Mouse (Mus musculus): ENCODE results near the gene Mier3. TPM values are rescaled to one million over a fixed set of nuclear protein-coding genes. Genes with fewer than 3 reads are reported as not detected.
"Not testable (repeated sequence)": the region's sequence is repeated elsewhere in the genome, so short reads cannot be mapped to it uniquely, and the experiment has no call there.

The Mier3 gene
- total RNA-seq, 4 experiments from 2014 or later: 12.6 to 17.2 (median 13.9) TPM

DNA sequence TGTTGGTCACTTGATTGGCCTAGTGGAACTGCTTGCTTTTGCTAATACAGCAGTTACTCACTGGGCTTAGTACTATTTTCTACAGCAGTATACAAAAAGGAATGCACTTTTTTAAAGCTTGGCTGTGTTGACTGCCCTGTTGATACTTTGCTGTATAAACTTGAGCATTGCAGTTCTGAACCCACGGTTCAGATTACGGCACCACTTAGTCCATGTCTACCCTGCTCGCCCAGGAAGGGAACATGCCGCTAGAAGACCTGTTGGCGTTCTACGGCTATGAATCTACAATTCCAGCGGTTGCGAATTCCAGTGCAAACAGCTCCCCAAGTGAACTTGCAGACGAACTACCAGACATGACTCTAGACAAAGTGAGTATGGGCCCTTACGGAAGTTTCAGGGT is 22.6 kb downstream of the Mier3 start:
- no peak for DNase-seq (ENCODE audit: low spot score)

GRCm38 (mm10) chr13:111703952-111704351 is 23.2 kb downstream of the Mier3 start:
- not testable (repeated sequence) for DNase-seq (ENCODE audit: low spot score)

DNA sequence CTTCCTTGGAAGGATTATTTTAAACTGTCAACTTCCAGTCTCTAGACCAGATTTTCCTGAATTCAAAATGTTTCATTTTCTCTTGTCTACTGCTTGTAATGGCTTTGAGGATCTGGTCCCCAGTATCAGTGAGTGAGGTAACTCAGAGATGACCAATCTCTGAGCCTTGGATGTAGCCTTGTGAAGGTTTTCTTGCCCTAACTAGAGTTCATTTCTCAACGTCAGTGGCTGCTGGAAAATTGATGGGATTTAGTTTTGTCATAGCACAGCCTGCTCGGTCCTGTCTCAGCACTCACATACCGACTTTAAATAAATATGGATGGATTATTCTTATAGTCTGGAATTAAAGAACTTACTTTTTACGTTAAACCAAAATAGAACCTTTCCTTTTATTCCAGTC is 29.8 kb downstream of the Mier3 start:
- no peak for DNase-seq (ENCODE audit: low spot score)

- no peak for DNase-seq (ENCODE audit: low spot score)
Measured at GRCm38 (mm10) chr13:111719726-111720125, 38.9 kb downstream of the Mier3 start.

GRCm38 (mm10) chr13:111724811-111725164 is 44.0 kb downstream of the Mier3 start:
- DNase-seq (ENCODE audit: low spot score): no peak

GRCm38 (mm10) chr13:111725165-111726077 is 44.6 kb downstream of the Mier3 start:
- peak; percentile 97 for DNase-seq (ENCODE audit: low spot score)

DNA sequence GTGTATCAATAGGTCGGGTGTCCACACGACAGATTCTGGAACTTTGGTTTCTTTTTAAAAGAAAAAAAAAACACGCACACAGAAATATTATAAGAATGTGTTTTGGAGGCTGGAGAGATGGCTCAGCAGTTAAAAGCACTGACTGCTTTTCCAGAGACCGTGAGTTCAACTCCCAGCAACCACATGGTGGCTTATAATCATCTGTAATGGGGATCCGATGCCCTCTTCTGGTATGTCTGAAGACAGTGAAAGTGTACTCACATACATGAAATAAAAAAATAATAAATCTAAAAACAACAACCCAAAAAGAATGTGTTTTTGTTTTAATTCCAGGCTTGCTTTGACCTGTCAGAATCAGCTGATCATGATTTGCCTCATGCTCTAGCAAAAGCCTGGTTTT is 46.1 kb downstream of the Mier3 start:
- no peak for DNase-seq (ENCODE audit: low spot score)

GRCm38 (mm10) chr13:111741204-111741990 is 60.6 kb downstream of the Mier3 start:
- no peak for DNase-seq (ENCODE audit: low spot score)

DNA sequence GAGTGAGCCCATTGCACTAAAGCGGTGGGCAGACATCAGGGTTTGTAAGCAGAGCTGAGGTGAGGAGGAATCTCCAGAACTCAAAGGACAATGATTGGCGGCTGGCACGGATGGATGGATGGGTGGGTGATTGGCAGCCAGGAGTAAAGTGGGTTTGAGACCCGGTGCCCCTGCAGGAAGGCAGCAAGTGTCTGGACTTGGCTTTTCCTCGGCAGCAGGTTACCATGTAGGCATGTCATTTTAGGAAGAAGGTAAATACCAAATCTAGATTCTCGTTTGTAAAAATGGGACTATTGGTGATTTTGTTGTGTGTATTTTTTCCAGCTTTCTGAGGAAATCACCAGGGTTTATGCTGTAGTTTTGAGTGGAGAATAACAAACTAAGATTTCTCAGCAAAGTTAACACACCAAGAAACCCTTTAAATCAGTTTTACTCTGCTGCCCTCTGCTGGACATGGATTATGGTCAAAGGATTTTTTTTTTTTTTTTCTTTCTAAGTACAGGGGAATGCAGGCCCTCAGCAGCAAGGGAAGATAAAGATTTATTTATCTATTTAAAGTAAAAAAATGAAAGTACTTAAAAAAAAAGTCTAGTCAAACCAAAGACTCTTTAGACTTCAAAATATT is 61.3 kb downstream of the Mier3 start:
- DNase-seq (ENCODE audit: low spot score): peak; percentile 70

- DNase-seq (ENCODE audit: low spot score): no peak
Measured at GRCm38 (mm10) chr13:111744233-111745000, 63.6 kb downstream of the Mier3 start.

DNA sequence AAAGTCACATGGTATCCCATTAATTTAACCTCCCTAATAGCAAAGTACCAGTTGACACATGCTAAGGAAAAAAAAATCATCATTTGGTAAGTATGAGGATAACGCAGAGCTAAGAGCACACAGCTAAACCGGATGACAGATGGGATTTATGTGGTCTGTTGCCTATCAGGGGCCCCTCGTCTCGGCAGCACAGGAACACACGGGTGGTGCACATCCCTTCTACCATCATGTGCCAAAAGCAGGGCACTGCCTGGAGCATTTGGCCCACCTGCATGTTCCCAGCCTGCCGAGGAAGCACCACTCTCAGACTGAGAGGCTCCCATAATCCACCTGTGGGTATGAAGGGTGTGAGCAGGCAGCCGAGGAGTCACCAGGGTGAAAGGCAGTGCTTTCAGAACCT is 64.4 kb downstream of the Mier3 start:
- DNase-seq (ENCODE audit: low spot score): no peak

DNA sequence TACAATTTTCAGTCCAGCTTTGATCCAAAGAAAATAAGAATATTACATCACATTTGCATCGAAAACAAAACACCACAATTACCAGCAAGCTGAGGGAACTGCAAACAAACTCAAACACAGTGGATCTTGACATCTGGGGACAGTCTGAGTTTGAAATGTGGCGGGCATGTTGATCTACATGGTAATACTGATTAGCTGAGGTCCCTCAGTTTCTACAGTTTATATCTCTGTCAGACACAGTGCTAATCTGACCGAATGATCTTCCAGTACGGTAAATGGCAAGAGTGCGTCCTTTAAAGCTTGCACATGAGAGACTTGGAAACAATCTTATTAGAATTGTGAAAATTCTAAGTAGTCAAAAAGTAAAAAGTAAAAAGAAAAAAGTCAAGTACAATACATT is 66.1 kb downstream of the Mier3 start:
- no peak for DNase-seq (ENCODE audit: low spot score)

- DNase-seq (ENCODE audit: low spot score): no peak
Measured at GRCm38 (mm10) chr13:111748301-111749062, 67.7 kb downstream of the Mier3 start.

- DNase-seq (ENCODE audit: low spot score): no peak
Measured at GRCm38 (mm10) chr13:111753321-111753720, 72.5 kb downstream of the Mier3 start.

GRCm38 (mm10) chr13:111755377-111755776 is 74.6 kb downstream of the Mier3 start:
- no peak for DNase-seq (ENCODE audit: low spot score)

DNA sequence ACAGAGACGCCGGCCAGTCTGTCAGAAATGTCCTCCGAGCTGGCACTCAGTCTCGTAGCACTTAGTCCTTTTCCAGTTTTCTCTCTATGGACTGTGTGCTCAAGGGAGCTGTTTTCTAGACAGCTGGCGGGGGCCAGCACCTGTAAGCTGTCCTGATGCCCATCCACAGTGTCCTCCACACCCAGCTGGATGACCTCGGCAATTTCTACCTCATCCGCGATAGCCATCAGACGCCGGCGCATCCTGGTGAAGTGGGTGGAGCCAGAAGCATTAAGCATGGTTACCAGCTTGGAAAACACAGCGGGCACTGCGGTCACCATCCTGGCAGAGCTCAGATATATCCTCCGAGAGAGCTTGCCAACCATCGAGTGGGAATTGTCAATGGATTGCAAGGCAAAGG is 75.2 kb downstream of the Mier3 start:
- DNase-seq (ENCODE audit: low spot score): no peak

- DNase-seq (ENCODE audit: low spot score): no peak
Measured at GRCm38 (mm10) chr13:111756986-111757385, 76.2 kb downstream of the Mier3 start.

GRCm38 (mm10) chr13:111762526-111762925 is 81.7 kb downstream of the Mier3 start:
- no peak for DNase-seq (ENCODE audit: low spot score)

Data from heart, adult 8-10 months (tissue).